In the genomic region with DNA sequence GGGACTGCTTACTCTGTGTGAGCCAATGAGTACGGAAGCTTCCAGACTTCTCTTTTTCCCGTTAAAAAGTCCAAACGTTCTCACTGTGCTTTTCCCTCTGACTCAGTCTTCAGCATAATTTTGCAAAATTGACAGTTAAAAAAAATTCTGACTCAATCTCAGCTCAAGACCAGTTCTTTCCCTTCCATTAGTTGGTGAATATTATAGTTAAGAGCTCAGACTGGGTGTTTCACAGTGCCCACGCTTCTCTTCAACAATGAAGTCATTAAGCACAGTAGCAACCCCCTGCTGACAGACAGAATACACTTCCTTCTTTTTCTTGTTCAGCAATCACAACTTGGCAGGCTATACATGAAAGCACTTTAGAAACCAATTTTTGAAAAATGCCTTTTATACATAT, we compare ENCODE assay signal across 9 mouse cellular contexts.
DNase-seq lines count a peak whose midpoint lies in the region; ATAC-seq lines count a peak whose summit lies in the region.
"Had no signal": no experiment of that assay in that cellular context is flagged by ENCODE, and none has a peak within 500 bp of the region (broad histone marks: within the 10 kb centered on the region; RNA-seq: fewer than 3 reads in every experiment).

No protein-coding gene starts in this region.

- DNase-seq in frontal cortex, postnatal 10 days (ENCODE audit: low spot score in 2 of 2) = no peak
- peak; percentile 7 to 11 for DNase-seq in right cerebral cortex, adult 2 months (ENCODE audit: low spot score in 2 of 2)
- DNase-seq in right cerebral cortex, postnatal 4 days = no peak
- DNase-seq in spleen, adult 12 weeks (ENCODE audit: low spot score) = no peak
- DNase-seq in kidney, adult 9 months = no peak
- no peak for DNase-seq in kidney, postnatal 36 days
- DNase-seq: gastrocnemius, postnatal 36 days had no signal

- 0 out of 2 replicates have a peak, but pooled peaks have one; percentile 29 for ATAC-seq in frontal cortex, adult (ENCODE audit: low TSS enrichment)
- ATAC-seq in granulocyte monocyte progenitor cell, adult 5-6 weeks (replicated peaks; ENCODE audit: poor library complexity, severe bottlenecking) = peak; percentile 52; the same call in 1 of the 2 replicates

Comparison
In these comparisons a context has a peak if more than half of its experiments do, and no peak if none do; other contexts are left out.
1. DNase-seq: peak in right cerebral cortex, adult 2 months (2 of 2); none in frontal cortex, postnatal 10 days (0 of 2), right cerebral cortex, postnatal 4 days (single experiment), spleen, adult 12 weeks (single experiment), kidney, adult 9 months (single experiment) and kidney, postnatal 36 days (0 of 2).